Mouse (Mus musculus): Measurements from ENCODE around the gene Gm17651. TPM values are rescaled to one million over a fixed set of nuclear protein-coding genes. Genes with fewer than 3 reads are reported as not detected.

Gene Gm17651
- not detected in 2 replicates for polyA plus RNA-seq (2015; fragmentation: Nextera tagmentation; extraction: Ambion mirVana)

- no peak within 1 kb of the TSS for H3K4me2 ChIP-seq
- H3K9me3 ChIP-seq = no peaks in the 10 kb centered on the region
- no peak within 1 kb of the TSS for H3K27ac ChIP-seq
- ATAC-seq (ENCODE audit: insufficient number of reproducible peaks, low FRiP score, low TSS enrichment, low read depth) = no peak
- 89% methylated on average over 7 of the region's 7 CpGs for WGBS
- peaks cover 21% of the 10 kb centered on the region for H3K36me3 ChIP-seq
- H3K4me3 ChIP-seq = no peak within 1 kb of the TSS
- 0 out of 2 replicates have a peak, but pooled peaks cover 2% of the 10 kb centered on the region for H3K4me1 ChIP-seq
- H3K9ac ChIP-seq = no peak within 1 kb of the TSS
- H3K27me3 ChIP-seq = no peaks in the 10 kb centered on the region
These were observed at the start of gene Gm17651 for GRCm38 (mm10) chr3:97674644-97675110. Gene Gm17651, minus strand, starts transcription at chr3:97674694.

GRCm38 (mm10) chr3:97719116-97719515 lies 44.6 kb upstream of the Gm17651 start:
- Histone ChIP-seq H3K36me3 (no peaks in the 10 kb centered on the region), H3K4me1 (no peaks in the 10 kb centered on the region), H3K27ac (no peak overlapping the region), H3K9me3 (no peaks in the 10 kb centered on the region), H3K4me2 (no peak overlapping the region), H3K27me3 (no peaks in the 10 kb centered on the region), H3K4me3 (no peak overlapping the region), H3K9ac (no peak overlapping the region)
- ATAC-seq (ENCODE audit: insufficient number of reproducible peaks, low FRiP score, low TSS enrichment, low read depth) = no peak
- WGBS = 82% methylated on average over 9 of the region's 9 CpGs

DNA sequence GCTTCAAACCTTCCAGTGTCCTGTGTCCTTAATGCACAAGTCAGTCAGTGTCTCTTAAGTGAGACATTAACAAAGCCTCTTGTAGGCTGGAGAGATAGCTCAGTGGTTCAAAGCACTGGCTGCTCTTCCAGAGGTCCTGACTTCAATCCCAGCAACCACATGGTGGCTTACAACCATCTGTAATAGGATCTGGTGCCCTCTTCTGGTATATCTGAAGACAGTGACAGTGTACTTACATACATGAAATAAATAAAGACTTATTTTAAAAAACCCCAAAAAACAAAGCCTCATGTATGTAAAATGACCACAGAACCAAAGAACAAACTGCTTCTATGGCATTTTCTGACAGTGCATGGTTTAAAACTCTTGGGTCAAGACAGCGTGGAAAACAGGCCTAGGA lies 41.4 kb upstream of the Gm17651 start:
- no peak overlapping the region for H3K4me3 ChIP-seq
- no peak for ATAC-seq (ENCODE audit: insufficient number of reproducible peaks, low FRiP score, low TSS enrichment, low read depth)
- no peaks in the 10 kb centered on the region for H3K4me1 ChIP-seq
- H3K9me3 ChIP-seq = no peaks in the 10 kb centered on the region
- no peaks in the 10 kb centered on the region for H3K36me3 ChIP-seq
- 85% methylated on average over 1 of the region's 1 CpGs for WGBS
- H3K9ac ChIP-seq = no peak overlapping the region
- no peak overlapping the region for H3K4me2 ChIP-seq
- no peaks in the 10 kb centered on the region for H3K27me3 ChIP-seq
- no peak overlapping the region for H3K27ac ChIP-seq

- Histone ChIP-seq H3K4me2 (no peak overlapping the region), H3K9ac (no peak overlapping the region), H3K27ac (no peak overlapping the region), H3K27me3 (no peaks in the 10 kb centered on the region), H3K9me3 (no peaks in the 10 kb centered on the region), H3K4me1 (no peaks in the 10 kb centered on the region), H3K4me3 (no peak overlapping the region), H3K36me3 (no peaks in the 10 kb centered on the region)
- 60% methylated on average over 5 of the region's 5 CpGs for WGBS
- no peak for ATAC-seq (ENCODE audit: insufficient number of reproducible peaks, low FRiP score, low TSS enrichment, low read depth)
These were observed 36.4 kb upstream of the Gm17651 start for GRCm38 (mm10) chr3:97710881-97711280.

DNA sequence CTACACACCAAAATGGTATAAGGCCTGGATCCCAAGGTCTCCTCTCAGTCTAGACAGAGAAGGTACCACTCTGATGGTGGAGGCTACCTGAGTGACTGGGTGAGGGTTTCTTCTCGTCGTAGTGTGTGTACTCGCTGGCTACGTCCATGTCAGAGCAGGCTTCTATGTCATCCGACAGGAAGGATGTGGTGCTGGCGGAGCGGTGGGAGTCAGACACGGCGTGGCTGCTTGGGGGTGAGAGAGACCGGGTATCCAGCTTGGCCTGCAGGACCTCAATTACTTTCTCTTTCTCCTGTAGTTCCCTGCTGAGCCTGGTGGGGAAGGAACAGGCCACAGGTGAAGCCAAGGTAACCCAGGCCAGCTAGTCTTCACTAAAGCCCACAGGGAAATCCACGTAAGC lies 35.6 kb upstream of the Gm17651 start:
- no peak for ATAC-seq (ENCODE audit: insufficient number of reproducible peaks, low FRiP score, low TSS enrichment, low read depth)
- H3K9ac ChIP-seq = no peak overlapping the region
- WGBS = 87% methylated on average over 11 of the region's 11 CpGs
- no peaks in the 10 kb centered on the region for H3K27me3 ChIP-seq
- no peaks in the 10 kb centered on the region for H3K9me3 ChIP-seq
- H3K36me3 ChIP-seq = no peaks in the 10 kb centered on the region
- H3K4me3 ChIP-seq = no peak overlapping the region
- no peak overlapping the region for H3K27ac ChIP-seq
- H3K4me1 ChIP-seq = no peaks in the 10 kb centered on the region
- H3K4me2 ChIP-seq = no peak overlapping the region

DNA sequence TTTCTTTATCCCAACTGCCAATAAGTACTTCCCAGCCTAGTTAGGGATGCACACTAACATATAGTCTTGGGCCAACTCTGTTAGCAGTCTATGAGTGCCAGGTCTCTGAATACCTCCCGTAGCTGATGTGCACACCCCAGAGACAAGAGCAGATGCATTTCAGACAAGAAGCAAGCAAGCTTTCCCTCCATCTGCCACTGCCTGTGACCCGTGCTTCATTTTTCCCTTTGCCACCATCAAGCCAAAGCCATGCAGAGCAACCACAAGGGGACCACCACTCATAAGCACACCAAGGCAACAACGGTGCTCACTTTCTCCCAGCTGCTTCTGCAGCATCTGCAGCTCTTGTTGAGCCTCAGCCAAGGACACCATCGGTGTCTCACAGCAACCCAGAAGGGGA lies 32.1 kb upstream of the Gm17651 start:
- Histone ChIP-seq H3K4me3 (no peak overlapping the region), H3K36me3 (peaks cover 4% of the 10 kb centered on the region; the same call in 1 of the 2 replicates), H3K9me3 (no peaks in the 10 kb centered on the region), H3K4me1 (no peaks in the 10 kb centered on the region), H3K27ac (no peak overlapping the region), H3K4me2 (no peak overlapping the region), H3K27me3 (no peaks in the 10 kb centered on the region), H3K9ac (no peak overlapping the region)
- no peak for ATAC-seq (ENCODE audit: insufficient number of reproducible peaks, low FRiP score, low TSS enrichment, low read depth)
- WGBS = 85% methylated on average over 4 of the region's 4 CpGs

DNA sequence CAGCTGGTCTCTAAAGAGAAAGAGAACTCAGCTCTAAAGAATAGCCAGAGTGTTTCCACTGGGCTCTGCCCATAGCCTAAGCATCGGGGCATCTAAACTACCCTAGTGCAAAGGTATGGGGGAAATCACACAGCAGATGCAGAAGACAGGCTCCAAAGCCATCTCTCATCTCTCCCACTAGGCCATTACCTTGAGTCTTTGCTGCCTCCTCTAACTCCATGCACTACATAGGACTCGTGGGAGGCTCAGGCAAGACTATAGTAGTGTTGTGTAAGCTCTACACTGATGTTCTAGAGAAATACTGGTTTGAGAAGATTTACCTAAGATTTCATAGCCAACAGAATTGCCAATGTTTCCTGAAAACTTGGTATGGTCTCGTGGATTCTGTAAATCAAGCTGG lies 31.0 kb upstream of the Gm17651 start:
- Histone ChIP-seq H3K36me3 (peaks cover 4% of the 10 kb centered on the region; the same call in 1 of the 2 replicates), H3K27ac (no peak overlapping the region), H3K9ac (no peak overlapping the region), H3K4me3 (no peak overlapping the region), H3K27me3 (no peaks in the 10 kb centered on the region), H3K4me1 (no peaks in the 10 kb centered on the region), H3K4me2 (no peak overlapping the region), H3K9me3 (no peaks in the 10 kb centered on the region)
- ATAC-seq (ENCODE audit: insufficient number of reproducible peaks, low FRiP score, low TSS enrichment, low read depth) = no peak
- WGBS = 88% methylated on average over 3 of the region's 3 CpGs

- Histone ChIP-seq H3K27me3 (no peaks in the 10 kb centered on the region), H3K27ac (no peak overlapping the region), H3K9ac (no peak overlapping the region), H3K4me2 (no peak overlapping the region), H3K4me3 (no peak overlapping the region), H3K4me1 (no peaks in the 10 kb centered on the region), H3K36me3 (peaks cover 4% of the 10 kb centered on the region; the same call in 1 of the 2 replicates), H3K9me3 (no peaks in the 10 kb centered on the region)
- WGBS = 88% methylated on average over 11 of the region's 11 CpGs
- no peak for ATAC-seq (ENCODE audit: insufficient number of reproducible peaks, low FRiP score, low TSS enrichment, low read depth)
These were observed 28.1 kb upstream of the Gm17651 start for GRCm38 (mm10) chr3:97702448-97703080.

DNA sequence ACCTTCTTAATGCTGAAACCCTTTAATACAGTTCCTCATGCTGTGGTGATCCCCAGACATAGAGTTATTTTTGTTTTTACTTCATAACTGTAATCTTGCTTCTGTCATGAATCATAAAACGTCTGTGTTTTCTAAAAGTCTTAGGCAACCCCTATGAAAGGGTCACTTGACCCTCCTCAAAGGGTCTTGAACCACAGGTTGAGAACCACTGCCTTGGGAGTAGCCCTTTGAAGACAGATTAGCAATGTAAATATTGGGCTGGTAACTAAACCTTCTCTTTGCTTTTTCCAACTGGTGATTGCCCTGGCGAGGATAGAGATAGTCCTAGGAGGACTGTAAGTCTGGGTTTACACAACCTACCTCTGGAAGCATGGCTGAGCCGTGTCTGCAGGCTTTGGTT lies 26.7 kb upstream of the Gm17651 start:
- no peak overlapping the region for H3K4me3 ChIP-seq
- H3K4me2 ChIP-seq = no peak overlapping the region
- no peaks in the 10 kb centered on the region for H3K9me3 ChIP-seq
- no peak overlapping the region for H3K27ac ChIP-seq
- no peak for ATAC-seq (ENCODE audit: insufficient number of reproducible peaks, low FRiP score, low TSS enrichment, low read depth)
- no peaks in the 10 kb centered on the region for H3K4me1 ChIP-seq
- no peaks in the 10 kb centered on the region for H3K27me3 ChIP-seq
- H3K36me3 ChIP-seq = peaks cover 4% of the 10 kb centered on the region; the same call in 1 of the 2 replicates
- no peak overlapping the region for H3K9ac ChIP-seq
- WGBS = 56% methylated on average over 3 of the region's 3 CpGs

- Histone ChIP-seq H3K9ac (no peak overlapping the region), H3K4me3 (no peak overlapping the region), H3K27ac (no peak overlapping the region), H3K27me3 (no peaks in the 10 kb centered on the region), H3K4me1 (no peaks in the 10 kb centered on the region), H3K9me3 (no peaks in the 10 kb centered on the region), H3K36me3 (peaks cover 4% of the 10 kb centered on the region; the same call in 1 of the 2 replicates), H3K4me2 (no peak overlapping the region)
- 68% methylated on average over 3 of the region's 3 CpGs for WGBS
- no peak for ATAC-seq (ENCODE audit: insufficient number of reproducible peaks, low FRiP score, low TSS enrichment, low read depth)
These were observed 24.6 kb upstream of the Gm17651 start for GRCm38 (mm10) chr3:97699061-97699460.

DNA sequence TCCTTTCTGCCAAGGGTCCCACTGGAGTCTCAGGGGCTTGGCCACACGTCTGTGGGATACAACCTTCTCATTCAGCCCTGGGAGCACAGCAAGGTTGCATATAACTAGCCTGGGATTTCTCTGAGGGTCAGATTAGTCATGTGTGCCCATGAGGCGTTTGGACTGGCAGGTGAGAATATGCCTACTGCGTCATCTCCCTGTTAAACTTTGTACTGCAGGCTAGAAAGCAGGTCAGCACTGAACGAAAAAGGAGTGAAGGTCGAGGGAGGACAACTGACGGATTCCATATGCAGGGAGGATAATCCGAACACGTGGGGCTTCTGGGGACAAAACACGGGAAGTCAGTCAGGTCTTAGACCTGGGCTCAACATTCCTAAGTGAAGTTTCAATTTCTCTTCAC lies 22.8 kb upstream of the Gm17651 start:
- no peak overlapping the region for H3K4me2 ChIP-seq
- no peaks in the 10 kb centered on the region for H3K27me3 ChIP-seq
- no peak overlapping the region for H3K27ac ChIP-seq
- H3K36me3 ChIP-seq = peaks cover 3% of the 10 kb centered on the region; the same call in 1 of the 2 replicates
- no peak for ATAC-seq (ENCODE audit: insufficient number of reproducible peaks, low FRiP score, low TSS enrichment, low read depth)
- no peak overlapping the region for H3K9ac ChIP-seq
- H3K9me3 ChIP-seq = no peaks in the 10 kb centered on the region
- no peaks in the 10 kb centered on the region for H3K4me1 ChIP-seq
- 70% methylated on average over 9 of the region's 9 CpGs for WGBS
- no peak overlapping the region for H3K4me3 ChIP-seq

- Histone ChIP-seq H3K9ac (no peak overlapping the region), H3K4me2 (no peak overlapping the region), H3K4me1 (no peaks in the 10 kb centered on the region), H3K9me3 (no peaks in the 10 kb centered on the region), H3K27ac (no peak overlapping the region), H3K36me3 (no peaks in the 10 kb centered on the region), H3K27me3 (no peaks in the 10 kb centered on the region), H3K4me3 (no peak overlapping the region)
- 81% methylated on average over 9 of the region's 9 CpGs for WGBS
- ATAC-seq (ENCODE audit: insufficient number of reproducible peaks, low FRiP score, low TSS enrichment, low read depth) = no peak
These were observed 22.4 kb upstream of the Gm17651 start for GRCm38 (mm10) chr3:97696866-97697265.

GRCm38 (mm10) chr3:97693806-97694205 lies 19.3 kb upstream of the Gm17651 start:
- Histone ChIP-seq H3K27ac (no peak overlapping the region), H3K4me3 (no peak overlapping the region), H3K36me3 (no peaks in the 10 kb centered on the region), H3K4me2 (no peak overlapping the region), H3K9ac (no peak overlapping the region), H3K27me3 (no peaks in the 10 kb centered on the region), H3K4me1 (no peaks in the 10 kb centered on the region), H3K9me3 (no peaks in the 10 kb centered on the region)
- no peak for ATAC-seq (ENCODE audit: insufficient number of reproducible peaks, low FRiP score, low TSS enrichment, low read depth)
- 85% methylated on average over 6 of the region's 6 CpGs for WGBS

Measured in limb, embryonic 15.5 days (tissue).